Mouse (Mus musculus): ENCODE measurements around the gene Obsl1.

DNA sequence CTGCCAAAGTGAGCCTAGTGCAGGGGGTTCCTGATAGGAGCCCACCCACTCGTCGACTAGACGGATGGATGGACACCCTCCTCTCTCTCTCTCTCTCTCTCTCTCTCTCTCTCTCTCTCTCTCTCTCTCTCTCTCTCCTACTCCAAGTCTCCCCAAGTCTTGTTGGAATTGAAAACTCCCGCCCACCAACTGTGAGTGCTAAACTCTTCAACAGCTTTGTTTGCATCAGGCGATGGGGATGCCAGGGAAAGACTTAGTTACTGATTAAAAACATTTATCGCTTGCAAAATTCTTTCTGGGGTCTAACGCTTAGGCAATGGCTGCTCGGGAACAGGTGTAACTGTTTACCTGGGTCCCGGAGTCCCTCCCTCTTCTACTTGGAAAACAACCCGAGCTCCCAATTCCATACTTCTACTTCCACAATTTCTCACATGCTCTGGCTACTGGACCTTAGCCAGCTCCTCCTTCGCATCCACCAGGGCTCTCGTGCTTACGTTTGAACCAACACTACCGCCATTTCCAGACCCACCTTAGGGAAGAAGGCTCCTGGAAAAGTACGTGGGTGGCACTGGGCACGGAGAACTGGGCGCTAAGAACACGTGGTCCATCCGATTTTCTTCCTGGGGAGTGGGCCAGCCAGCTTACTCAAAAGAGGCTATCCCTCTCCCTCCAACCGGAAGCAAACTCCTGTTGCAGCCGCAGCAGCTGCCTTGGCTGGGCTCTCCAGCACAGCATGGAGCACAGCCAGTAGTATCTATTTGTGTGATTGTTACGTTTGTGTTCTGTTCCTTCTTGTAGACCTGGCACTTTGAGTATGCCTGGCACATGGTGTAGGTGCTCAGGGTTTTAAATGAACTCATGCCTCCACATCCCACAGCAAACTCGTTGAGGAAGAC is 47.2 kb downstream of the Obsl1 start:
- TF ChIP-seq CTCF (IDR thresholded peaks at IDR 0.05) (no peak), EP300 (IDR thresholded peaks at IDR 0.05) (no peak)

Data from lung, postnatal 0 days (tissue).